Mouse (Mus musculus) lung, postnatal 0 days (tissue): Measurements from ENCODE around the gene Kif1bp.

Source experiments
- CTCF ChIP-seq: IDR thresholded peaks from 2 replicates; pipeline ENCODE4 v1.5.1; 2016; ENCODE audit warnings: antibody characterized with exemption, mild to moderate bottlenecking
- EP300 ChIP-seq: IDR thresholded peaks from 2 replicates; pipeline ENCODE4 v1.6.1; 2016; ENCODE audit warnings: antibody characterized with exemption, mild to moderate bottlenecking, control low read depth

GRCm38 (mm10) chr10:62578338-62579100, at the start of gene Kif1bp:
- TF ChIP-seq CTCF (no peak), EP300 (no peak)
